Mouse (Mus musculus) ES-Bruce4 (cell line): ENCODE measurements at regions not wholly inside any gene's neighbourhood (a gene's known extent, or its start where the extent isn't known, plus 50 kb on each side); places are given as distances from the start of the nearest gene placed in this dataset.

Experiments
- H3K27ac ChIP-seq: 2 replicates; pipeline ENCODE4 v1.5.1; 2012; ENCODE audit warnings: low read length, inconsistent platforms; ENCODE audit not compliant: insufficient read depth
- H3K27me3 ChIP-seq: 2 replicates; pipeline ENCODE4 v1.6.1; 2012; ENCODE audit warnings: mild to moderate bottlenecking, low read length, inconsistent platforms; ENCODE audit not compliant: control insufficient read depth, poor library complexity, insufficient read depth, severe bottlenecking
- H3K36me3 ChIP-seq: 2 replicates; pipeline ENCODE4 v1.6.1; 2012; ENCODE audit warnings: inconsistent platforms, mild to moderate bottlenecking, low read length, moderate library complexity; ENCODE audit not compliant: control insufficient read depth, poor library complexity, insufficient read depth, severe bottlenecking
- H3K4me1 ChIP-seq: one replicate; pipeline ENCODE4 v1.8.1; 2011; ENCODE audit warnings: low read length; ENCODE audit not compliant: control insufficient read depth, insufficient read depth
- H3K4me3 ChIP-seq: 2 replicates; pipeline ENCODE4 v1.5.1; 2011; ENCODE audit warnings: low read depth, mild to moderate bottlenecking, low read length
- H3K9ac ChIP-seq: 2 replicates; pipeline ENCODE4 v1.6.1; 2012; ENCODE audit warnings: low read depth, mild to moderate bottlenecking, inconsistent platforms; ENCODE audit not compliant: poor library complexity, severe bottlenecking
- H3K9me3 ChIP-seq: replicated peaks from 2 replicates; pipeline ENCODE4 v1.6.1; 2012; ENCODE audit warnings: mild to moderate bottlenecking, low read length, inconsistent platforms; ENCODE audit not compliant: control insufficient read depth, poor library complexity, insufficient read depth, severe bottlenecking
- CTCF ChIP-seq: IDR thresholded peaks from one replicate; pipeline ENCODE4 v1.8.1; 2011; ENCODE audit warnings: low read depth, low read length
- EP300 ChIP-seq: IDR thresholded peaks from 2 replicates; pipeline ENCODE4 v1.6.1; 2011; ENCODE audit warnings: low read depth, low read length; ENCODE audit not compliant: insufficient read depth
- POLR2A ChIP-seq: IDR thresholded peaks from one replicate; pipeline ENCODE4 v1.8.1; 2011; ENCODE audit warnings: low read length; ENCODE audit not compliant: insufficient read depth

- Histone ChIP-seq H3K4me1 (no peaks in the 10 kb centered on the region), H3K9ac (no peak overlapping the region), H3K9me3 (no peaks in the 10 kb centered on the region), H3K4me3 (no peak overlapping the region), H3K27ac (no peak overlapping the region), H3K27me3 (no peaks in the 10 kb centered on the region), H3K36me3 (no peaks in the 10 kb centered on the region)
- TF ChIP-seq POLR2A (no peak), EP300 (no peak), CTCF (no peak)
These were observed 562.1 kb downstream of the Plcl1 start for GRCm38 (mm10) chr1:55967869-55968268.

GRCm38 (mm10) chr1:55977796-55978195 is 572.1 kb downstream of the Plcl1 start:
- no peak for TF ChIP-seq CTCF
- TF ChIP-seq EP300 = no peak
- no peak for TF ChIP-seq POLR2A
- Histone ChIP-seq H3K9me3 (no peaks in the 10 kb centered on the region), H3K27ac (no peak overlapping the region), H3K36me3 (no peaks in the 10 kb centered on the region), H3K9ac (no peak overlapping the region), H3K27me3 (no peaks in the 10 kb centered on the region; the same call in 1 of the 2 replicates), H3K4me1 (no peaks in the 10 kb centered on the region), H3K4me3 (no peak overlapping the region)

- Histone ChIP-seq H3K36me3 (no peaks in the 10 kb centered on the region), H3K9me3 (no peaks in the 10 kb centered on the region), H3K9ac (no peak overlapping the region), H3K27me3 (no peaks in the 10 kb centered on the region; the same call in 1 of the 2 replicates), H3K27ac (no peak overlapping the region), H3K4me3 (no peak overlapping the region), H3K4me1 (no peaks in the 10 kb centered on the region)
- TF ChIP-seq EP300 = no peak
- no peak for TF ChIP-seq POLR2A
- no peak for TF ChIP-seq CTCF
These were observed 577.9 kb downstream of the Plcl1 start for GRCm38 (mm10) chr1:55983522-55984066.

DNA sequence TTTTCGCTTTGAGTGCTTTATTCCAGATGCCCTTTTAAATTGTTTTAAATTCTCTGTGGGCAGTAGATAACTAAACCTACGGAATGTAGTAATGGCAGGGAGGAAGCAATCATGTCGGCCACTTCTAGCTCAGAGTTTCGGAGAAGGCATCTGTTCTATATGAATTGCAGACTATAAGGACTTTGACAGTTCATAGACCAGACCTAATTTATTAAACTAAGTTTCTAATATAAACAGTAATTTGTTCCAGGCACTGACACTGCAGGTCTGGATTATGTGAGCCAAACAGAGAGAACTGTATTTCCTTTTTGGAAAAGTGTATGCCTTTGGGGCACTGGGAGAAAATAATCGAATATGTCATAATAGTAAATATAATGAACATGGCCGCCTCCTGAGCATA is 591.4 kb downstream of the Plcl1 start:
- Histone ChIP-seq H3K36me3 (no peaks in the 10 kb centered on the region), H3K4me1 (no peaks in the 10 kb centered on the region), H3K9ac (no peak overlapping the region), H3K4me3 (no peak overlapping the region), H3K27me3 (no peaks in the 10 kb centered on the region), H3K9me3 (no peaks in the 10 kb centered on the region), H3K27ac (no peak overlapping the region)
- no peak for TF ChIP-seq POLR2A
- no peak for TF ChIP-seq CTCF
- TF ChIP-seq EP300 = no peak
